Mouse (Mus musculus): ENCODE measurements around the gene Ilf2.

- TF ChIP-seq CTCF (IDR thresholded peaks at IDR 0.05; ENCODE audit: borderline replicate concordance, extremely low read depth, insufficient read depth, insufficient read length) (no peak), POLR2A (IDR thresholded peaks at IDR 0.05; ENCODE audit: borderline replicate concordance, extremely low read depth, insufficient read depth, insufficient read length, poor library complexity, severe bottlenecking) (no peak)
Observed at GRCm38 (mm10) chr3:90506362-90506761, 30.4 kb downstream of the Ilf2 start.
